15 mouse cellular contexts compared by ENCODE assay signal in the genomic region with DNA sequence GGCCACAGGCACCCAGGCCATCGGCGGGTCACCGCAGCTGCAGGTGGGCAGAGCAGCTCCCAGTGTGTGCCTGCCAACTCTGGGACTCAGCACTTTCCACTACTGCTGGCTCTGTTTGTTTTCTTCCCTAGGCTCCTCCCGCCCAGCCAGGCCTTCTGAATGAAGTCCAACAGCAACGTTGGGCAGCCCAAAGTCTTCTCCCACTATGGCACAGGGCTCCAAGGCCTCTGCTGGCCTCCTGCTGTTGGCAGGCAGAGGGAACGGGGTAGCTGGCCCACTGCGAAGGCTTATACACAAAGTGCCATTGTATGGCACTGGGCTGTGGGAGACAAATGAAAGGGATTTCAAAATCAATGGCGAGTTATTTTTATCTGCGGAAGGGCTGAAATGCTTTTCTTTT.
DNase-seq lines count a peak whose midpoint lies in the region; ATAC-seq and TF ChIP-seq lines count a peak whose summit lies in the region.
"Had no signal": no experiment of that assay in that cellular context is flagged by ENCODE, and none has a peak within 500 bp of the region (broad histone marks: within the 10 kb centered on the region; RNA-seq: fewer than 3 reads in every experiment).

No protein-coding gene starts in this region.

- TF ChIP-seq CTCF in layer of hippocampus, adult 2 months (conservative IDR thresholded peaks at IDR 0.05), result peak; percentile 43

- DNase-seq in embryonic facial prominence, embryonic 14.5 days (ENCODE audit: low spot score), result peak; percentile 26
- no peak for DNase-seq in embryonic facial prominence, embryonic 10.5 days (ENCODE audit: low spot score)
- DNase-seq in lung, postnatal 25 days (ENCODE audit: low spot score), result no peak
- peak; percentile 27 to 69 for DNase-seq in layer of hippocampus, adult 2 months (ENCODE audit: low spot score in 2 of 2)
- peak; percentile 23 for DNase-seq in right cerebral cortex, postnatal 25 days
- no peak for DNase-seq in adrenal gland, postnatal 4 days (ENCODE audit: low spot score in 2 of 2)
- DNase-seq in MN1 (ENCODE audit: low spot score), result no peak
- DNase-seq: B cell, adult 2 months; gastrocnemius, postnatal 10 days; heart, postnatal 36 days; kidney, postnatal 14 days; liver, embryonic 13.5 days had no signal

- no peak overlapping the region for H3K4me3 ChIP-seq in embryonic facial prominence, embryonic 14.5 days (ENCODE audit: low read depth, low read length)
- no peak overlapping the region for H3K4me3 ChIP-seq in embryonic facial prominence, embryonic 10.5 days
- H3K4me3 ChIP-seq in lung, embryonic 16.5 days (ENCODE audit: low read length), result no peak overlapping the region
- no peak overlapping the region for H3K4me3 ChIP-seq in layer of hippocampus, adult 2 months
- H3K4me3 ChIP-seq: embryonic facial prominence, embryonic 13.5 days; liver, embryonic 13.5 days had no signal

- no peak overlapping the region for H3K27ac ChIP-seq in embryonic facial prominence, embryonic 14.5 days (replicated peaks; ENCODE audit: low read depth, low read length)
- no peak overlapping the region for H3K27ac ChIP-seq in embryonic facial prominence, embryonic 10.5 days (replicated peaks)
- no peak overlapping the region for H3K27ac ChIP-seq in lung, embryonic 16.5 days (ENCODE audit: low read length)
- H3K27ac ChIP-seq in layer of hippocampus, adult 2 months, result 0 out of 2 replicates have a peak overlapping the region, but pooled peaks have one; percentile 23
- H3K27ac ChIP-seq: liver, embryonic 13.5 days had no signal

- H3K9ac ChIP-seq in embryonic facial prominence, embryonic 14.5 days (ENCODE audit: low read depth, low read length), result no peak overlapping the region
- H3K9ac ChIP-seq in lung, embryonic 16.5 days (ENCODE audit: low read length), result no peak overlapping the region
- H3K9ac ChIP-seq: embryonic facial prominence, embryonic 13.5 days; liver, embryonic 13.5 days had no signal

- no peaks in the 10 kb centered on the region for H3K36me3 ChIP-seq in embryonic facial prominence, embryonic 14.5 days (ENCODE audit: control insufficient read depth, insufficient read depth, low read length)
- no peaks in the 10 kb centered on the region for H3K36me3 ChIP-seq in embryonic facial prominence, embryonic 10.5 days (replicated peaks)
- no peaks in the 10 kb centered on the region for H3K36me3 ChIP-seq in lung, embryonic 16.5 days (ENCODE audit: control insufficient read depth, insufficient read depth, low read length)
- H3K36me3 ChIP-seq: embryonic facial prominence, embryonic 13.5 days; liver, embryonic 13.5 days had no signal

- H3K27me3 ChIP-seq in embryonic facial prominence, embryonic 14.5 days (replicated peaks; ENCODE audit: control insufficient read depth, insufficient read depth, low read length), result no peaks in the 10 kb centered on the region
- no peaks in the 10 kb centered on the region for H3K27me3 ChIP-seq in embryonic facial prominence, embryonic 10.5 days (replicated peaks; ENCODE audit: low read depth, poor library complexity, severe bottlenecking)
- no peaks in the 10 kb centered on the region for H3K27me3 ChIP-seq in lung, embryonic 16.5 days (ENCODE audit: control insufficient read depth, insufficient read depth, low read depth, low read length)
- H3K27me3 ChIP-seq: embryonic facial prominence, embryonic 13.5 days; liver, embryonic 13.5 days had no signal

- 0 out of 2 replicates have a peak, but pooled peaks have one; percentile 18 for ATAC-seq in embryonic facial prominence, embryonic 14.5 days (ENCODE audit: low read depth)
- ATAC-seq in lung, embryonic 16.5 days (ENCODE audit: low read depth), result 0 out of 2 replicates have a peak, but pooled peaks have one; percentile 31

- no peak overlapping the region for H3K4me2 ChIP-seq in embryonic facial prominence, embryonic 14.5 days (ENCODE audit: low read depth, low read length)
- no peak overlapping the region for H3K4me2 ChIP-seq in lung, embryonic 16.5 days (ENCODE audit: low read depth, low read length)
- H3K4me2 ChIP-seq: embryonic facial prominence, embryonic 13.5 days; liver, embryonic 13.5 days; midbrain, embryonic 11.5 days had no signal

- H3K9me3 ChIP-seq in embryonic facial prominence, embryonic 14.5 days (ENCODE audit: control insufficient read depth, low read length), result no peaks in the 10 kb centered on the region
- no peaks in the 10 kb centered on the region for H3K9me3 ChIP-seq in embryonic facial prominence, embryonic 10.5 days
- no peaks in the 10 kb centered on the region for H3K9me3 ChIP-seq in lung, embryonic 16.5 days (ENCODE audit: control insufficient read depth, low read length)
- H3K9me3 ChIP-seq: embryonic facial prominence, embryonic 13.5 days; liver, embryonic 13.5 days had no signal

- 62% methylated on average over 9 of the region's 9 CpGs for WGBS in embryonic facial prominence, embryonic 14.5 days
- WGBS in embryonic facial prominence, embryonic 10.5 days, result 71% methylated on average over 9 of the region's 9 CpGs
- WGBS in lung, embryonic 16.5 days, result 63% methylated on average over 9 of the region's 9 CpGs

- no peaks in the 10 kb centered on the region for H3K4me1 ChIP-seq in embryonic facial prominence, embryonic 14.5 days (ENCODE audit: control insufficient read depth, insufficient read depth, low read length)
- H3K4me1 ChIP-seq in embryonic facial prominence, embryonic 10.5 days, result no peaks in the 10 kb centered on the region
- peaks cover 2% of the 10 kb centered on the region; the same call in 1 of the 2 replicates for H3K4me1 ChIP-seq in lung, embryonic 16.5 days (replicated peaks; ENCODE audit: control insufficient read depth, insufficient read depth, low read length)
- H3K4me1 ChIP-seq: liver, embryonic 13.5 days had no signal

Comparison
In these comparisons a context has a peak if more than half of its experiments do, and no peak if none do; other contexts are left out.
1. DNase-seq: peak in embryonic facial prominence, embryonic 14.5 days (single experiment), layer of hippocampus, adult 2 months (2 of 2) and right cerebral cortex, postnatal 25 days (single experiment); none in embryonic facial prominence, embryonic 10.5 days (single experiment), lung, postnatal 25 days (single experiment), adrenal gland, postnatal 4 days (0 of 2) and MN1 (single experiment).